Mouse (Mus musculus): ENCODE data around the gene Ston1.

GRCm38 (mm10) chr17:88563611-88564010 is 33.9 kb upstream of the Ston1 start:
- no peak for TF ChIP-seq POLR2A (IDR thresholded peaks at IDR 0.05; ENCODE audit: borderline replicate concordance, control insufficient read depth, low read depth, low read length)
- no peak for TF ChIP-seq CTCF (IDR thresholded peaks at IDR 0.05; ENCODE audit: control insufficient read depth, insufficient read depth, low read length)
